Mouse (Mus musculus): ENCODE measurements around the gene Zfp114. TPM values are rescaled to one million over a fixed set of nuclear protein-coding genes. Genes with fewer than 3 reads are reported as not detected.

The Zfp114 gene
- polyA plus RNA-seq, 1 experiment from 2014 or later: 4.3 TPM

DNA sequence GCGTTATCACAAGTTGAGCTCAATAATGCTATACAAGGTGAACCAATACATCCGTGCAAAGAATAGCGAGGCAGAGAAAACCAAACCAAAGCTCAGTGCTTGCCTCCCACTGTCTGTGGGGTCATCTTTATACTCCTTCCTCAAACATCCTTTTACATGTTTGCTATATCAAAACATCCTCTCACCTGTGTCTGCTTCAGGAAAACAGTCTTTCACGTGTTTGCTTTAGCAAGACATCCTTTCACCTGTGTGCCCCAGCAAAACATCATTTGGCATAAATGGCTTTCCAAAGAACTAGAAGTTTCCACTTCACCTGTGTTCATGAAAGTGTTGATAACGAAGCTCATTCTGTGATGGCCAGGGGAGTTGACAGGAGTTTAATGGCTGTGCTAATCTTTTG lies 36.5 kb downstream of the Zfp114 start, which contains the start of gene Zfp111:
Gene Zfp111 (minus strand): TSS at position 101 of the 400 bp plus-strand sequence.
- H3K4me1 ChIP-seq (ENCODE audit: control insufficient read depth, insufficient read depth, low read length): no peaks in the 10 kb centered on the region
- no peak within 1 kb of the TSS for H3K27ac ChIP-seq (ENCODE audit: low read depth, low read length)
- no peak within 1 kb of the TSS for H3K9ac ChIP-seq (ENCODE audit: low read length)
- H3K4me3 ChIP-seq (ENCODE audit: low read depth, low read length): no peak within 1 kb of the TSS
- no peak within 1 kb of the TSS for H3K4me2 ChIP-seq (ENCODE audit: low read depth)
- WGBS: 81% methylated on average over 5 of the region's 5 CpGs
- ATAC-seq (ENCODE audit: insufficient read depth, low FRiP score, low TSS enrichment) (no peak), DNase-seq (ENCODE audit: low spot score) (no peak)
- H3K9me3 ChIP-seq (ENCODE audit: control insufficient read depth, low read length): no peaks in the 10 kb centered on the region
- no peaks in the 10 kb centered on the region for H3K27me3 ChIP-seq (ENCODE audit: control insufficient read depth, insufficient read depth, low read length)
- H3K36me3 ChIP-seq (ENCODE audit: control insufficient read depth, insufficient read depth, low read length): no peaks in the 10 kb centered on the region

Other genes with a start within 250 kb of the Zfp114 start
- not detected in 2 replicates for gene Vmn1r179, start 248.1 kb upstream of the Zfp114 start, polyA plus RNA-seq (2014; fragmentation: Nextera tagmentation; extraction: Ambion mirVana)
- not detected in 2 replicates for gene Vmn1r180, start 224.4 kb upstream of the Zfp114 start, polyA plus RNA-seq (2014; fragmentation: Nextera tagmentation; extraction: Ambion mirVana)
- gene Vmn1r181, start 200.4 kb upstream of the Zfp114 start, polyA plus RNA-seq (2014; fragmentation: Nextera tagmentation; extraction: Ambion mirVana): not detected in 2 replicates
- not detected in 2 replicates for gene V1rd19, start 173.4 kb upstream of the Zfp114 start, polyA plus RNA-seq (2014; fragmentation: Nextera tagmentation; extraction: Ambion mirVana)
- not detected in 2 replicates for gene Vmn1r183, start 121.8 kb upstream of the Zfp114 start, polyA plus RNA-seq (2014; fragmentation: Nextera tagmentation; extraction: Ambion mirVana)
- gene Zfp180, start 93.1 kb upstream of the Zfp114 start, polyA plus RNA-seq (2014; fragmentation: Nextera tagmentation; extraction: Ambion mirVana): 31.9 and 37.7 TPM in 2 replicates
- 3.6 and 4.4 TPM in 2 replicates for gene Zfp112, start 62.7 kb upstream of the Zfp114 start, polyA plus RNA-seq (2014; fragmentation: Nextera tagmentation; extraction: Ambion mirVana)
- gene Zfp235, start 40.9 kb upstream of the Zfp114 start, polyA plus RNA-seq (2014; fragmentation: Nextera tagmentation; extraction: Ambion mirVana): 16.9 and 20.8 TPM in 2 replicates
- 11.1 and 12.4 TPM in 2 replicates for gene Zfp111, start 36.4 kb downstream of the Zfp114 start, polyA plus RNA-seq (2014; fragmentation: Nextera tagmentation; extraction: Ambion mirVana)
- 4.8 and 5.5 TPM in 2 replicates for gene Zfp109, start 62.5 kb downstream of the Zfp114 start, polyA plus RNA-seq (2014; fragmentation: Nextera tagmentation; extraction: Ambion mirVana)
- 3.4 and 3.7 TPM in 2 replicates for gene Zfp108, start 79.7 kb downstream of the Zfp114 start, polyA plus RNA-seq (2014; fragmentation: Nextera tagmentation; extraction: Ambion mirVana)
- 8.1 and 9.2 TPM in 2 replicates for gene Zfp93, start 95.4 kb downstream of the Zfp114 start, polyA plus RNA-seq (2014; fragmentation: Nextera tagmentation; extraction: Ambion mirVana)
- gene Zfp61, start 126.2 kb downstream of the Zfp114 start, polyA plus RNA-seq (2014; fragmentation: Nextera tagmentation; extraction: Ambion mirVana): 34.4 and 40.9 TPM in 2 replicates
- gene Zfp94, start 141.6 kb downstream of the Zfp114 start, polyA plus RNA-seq (2014; fragmentation: Nextera tagmentation; extraction: Ambion mirVana): 12.2 and 16.5 TPM in 2 replicates
- not detected in 2 replicates for gene Tescl, start 158.9 kb downstream of the Zfp114 start, polyA plus RNA-seq (2014; fragmentation: Nextera tagmentation; extraction: Ambion mirVana)
- gene Lypd5, start 174.1 kb downstream of the Zfp114 start, polyA plus RNA-seq (2014; fragmentation: Nextera tagmentation; extraction: Ambion mirVana): not detected in 2 replicates
- gene Kcnn4, start 195.2 kb downstream of the Zfp114 start, polyA plus RNA-seq (2014; fragmentation: Nextera tagmentation; extraction: Ambion mirVana): 2.4 and 3.8 TPM in 2 replicates
- 21.8 and 27.3 TPM in 2 replicates for gene Smg9, start 224.6 kb downstream of the Zfp114 start, polyA plus RNA-seq (2014; fragmentation: Nextera tagmentation; extraction: Ambion mirVana)